Mouse (Mus musculus) yolk sac, embryonic 10.5 days (tissue): ENCODE measurements around the gene Wbp1.

Source experiments
- DNase-seq: peaks from one replicate; pipeline ENCODE4 v3.0.0-alpha.2; 2017; ENCODE audit warnings: low spot score

Gene Wbp1

GRCm38 (mm10) chr6:83083497-83083896, 37.9 kb downstream of the Wbp1 start:
- no peak for DNase-seq

- peak; percentile 63 for DNase-seq
These were observed 41.1 kb downstream of the Wbp1 start for GRCm38 (mm10) chr6:83080210-83080609.

GRCm38 (mm10) chr6:83078324-83078858, 43.0 kb downstream of the Wbp1 start:
- DNase-seq: peak; percentile 98

GRCm38 (mm10) chr6:83077630-83078323, 43.6 kb downstream of the Wbp1 start, which contains the start of gene Pcgf1:
Gene Pcgf1 (plus strand): TSS chr6:83077869.
- DNase-seq: no peak

- no peak for DNase-seq
These were observed 46.4 kb downstream of the Wbp1 start for GRCm38 (mm10) chr6:83074979-83075378.

GRCm38 (mm10) chr6:83071220-83071619, 50.1 kb downstream of the Wbp1 start:
- no peak for DNase-seq

GRCm38 (mm10) chr6:83070311-83071219, 50.8 kb downstream of the Wbp1 start:
- no peak for DNase-seq

GRCm38 (mm10) chr6:83070247-83070310, 51.3 kb downstream of the Wbp1 start, which contains the start of gene Tlx2:
Gene Tlx2 (minus strand): TSS chr6:83070293.
- no peak for DNase-seq

- no peak for DNase-seq
These were observed 51.7 kb downstream of the Wbp1 start for GRCm38 (mm10) chr6:83069488-83070246.
